Mouse (Mus musculus): Measurements from ENCODE around the gene Ints13.

Ints13 gene

DNA sequence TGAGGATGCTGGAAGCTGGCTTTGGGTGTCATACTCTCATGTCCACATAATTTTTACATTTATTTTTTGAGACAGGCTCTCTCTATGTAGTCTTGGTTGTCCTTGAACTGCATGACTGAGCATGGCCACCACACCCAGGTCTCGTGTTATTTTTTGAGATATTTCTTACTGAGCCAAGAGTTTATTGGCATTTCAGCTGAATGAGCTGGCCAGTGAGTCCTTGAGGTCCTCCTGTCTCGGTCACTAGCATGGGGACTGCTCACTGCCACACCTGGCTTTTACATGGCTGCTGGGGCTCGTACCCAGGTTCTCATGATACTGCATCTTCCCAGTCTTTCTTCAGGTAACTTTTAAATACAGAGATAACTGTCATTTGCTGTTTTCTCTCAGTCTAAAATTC, 37.2 kb downstream of the Ints13 start:
- no peak for DNase-seq (ENCODE audit: extremely low read depth, low read depth, low spot score)

DNA sequence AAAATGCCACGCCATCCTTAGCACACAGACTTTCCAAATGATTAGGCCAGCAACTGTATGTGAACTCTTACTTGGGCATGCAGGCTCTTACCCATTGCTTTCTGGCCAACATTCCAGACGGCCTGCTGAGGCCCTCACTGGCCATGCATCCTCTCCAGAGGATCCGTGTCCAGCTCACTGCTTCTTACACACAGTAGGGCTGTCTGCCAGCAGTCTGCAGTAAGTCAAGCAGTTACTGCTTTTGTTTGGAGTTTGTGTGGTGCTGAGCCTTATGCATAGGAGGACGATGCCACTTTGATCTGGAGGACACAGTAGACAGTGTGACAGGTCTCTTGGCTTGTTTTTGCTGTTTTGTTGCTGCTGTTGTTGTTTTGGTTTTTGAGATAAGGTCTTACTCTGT, 39.0 kb downstream of the Ints13 start:
- DNase-seq (ENCODE audit: extremely low read depth, low read depth, low spot score): no peak

DNA sequence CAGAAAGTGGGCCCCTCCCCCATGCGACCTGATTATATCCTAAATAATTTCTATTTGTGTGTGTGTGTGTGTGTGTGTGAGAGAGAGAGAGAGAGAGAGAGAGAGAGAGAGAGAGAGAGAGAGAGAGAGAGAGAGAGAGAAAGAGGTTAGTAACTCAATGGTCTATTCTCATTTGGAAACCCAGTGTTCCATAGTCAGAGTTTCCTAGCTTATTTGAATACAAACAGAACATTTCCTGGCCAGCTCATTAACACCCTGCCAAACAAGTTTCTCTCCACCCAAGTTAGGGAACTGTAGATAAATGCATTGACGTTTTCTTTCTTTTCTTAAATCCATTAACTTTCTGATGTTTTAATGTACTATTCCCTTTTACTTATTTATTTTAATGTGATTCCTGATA, 39.6 kb downstream of the Ints13 start:
- no peak for DNase-seq (ENCODE audit: extremely low read depth, low read depth, low spot score)

DNA sequence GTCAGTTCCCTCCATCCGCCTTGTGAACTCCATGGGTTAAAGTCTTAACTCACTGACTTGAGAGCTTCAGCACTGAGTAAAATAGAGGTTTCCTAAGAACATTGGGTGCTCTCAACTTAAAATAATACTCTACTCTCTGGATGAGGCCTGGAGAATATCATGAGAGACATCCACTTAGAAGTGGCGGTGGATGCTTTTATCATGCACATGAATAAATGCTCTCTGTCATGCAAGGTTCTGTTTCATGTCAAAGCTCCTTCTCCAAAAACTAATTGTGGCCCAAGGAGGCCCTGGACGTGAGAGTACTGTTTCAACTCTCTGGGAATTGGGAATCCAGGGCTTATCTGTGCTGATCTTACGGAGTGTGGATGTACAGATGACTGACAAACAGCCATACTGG, 40.5 kb downstream of the Ints13 start:
- no peak for DNase-seq (ENCODE audit: extremely low read depth, low read depth, low spot score)

DNA sequence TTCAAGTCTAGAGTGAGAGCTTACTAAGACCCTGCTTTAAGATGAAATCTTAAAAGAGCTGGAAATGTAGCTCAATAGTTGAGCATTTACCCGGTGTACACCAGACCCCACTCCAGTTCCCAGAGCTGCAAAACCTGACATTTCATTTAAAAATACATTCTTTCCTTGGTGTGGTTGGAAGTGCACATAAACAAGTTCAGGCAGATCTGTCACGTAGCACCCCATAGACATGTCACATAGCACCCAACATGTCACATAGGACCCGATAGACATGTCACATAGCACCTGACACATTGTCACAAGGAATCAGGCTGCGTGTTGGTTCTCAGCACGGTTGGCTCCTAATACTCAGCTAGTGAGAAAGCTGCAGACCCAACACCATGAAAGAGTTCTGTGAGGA, 42.1 kb downstream of the Ints13 start:
- DNase-seq (ENCODE audit: extremely low read depth, low read depth, low spot score): no peak

DNA sequence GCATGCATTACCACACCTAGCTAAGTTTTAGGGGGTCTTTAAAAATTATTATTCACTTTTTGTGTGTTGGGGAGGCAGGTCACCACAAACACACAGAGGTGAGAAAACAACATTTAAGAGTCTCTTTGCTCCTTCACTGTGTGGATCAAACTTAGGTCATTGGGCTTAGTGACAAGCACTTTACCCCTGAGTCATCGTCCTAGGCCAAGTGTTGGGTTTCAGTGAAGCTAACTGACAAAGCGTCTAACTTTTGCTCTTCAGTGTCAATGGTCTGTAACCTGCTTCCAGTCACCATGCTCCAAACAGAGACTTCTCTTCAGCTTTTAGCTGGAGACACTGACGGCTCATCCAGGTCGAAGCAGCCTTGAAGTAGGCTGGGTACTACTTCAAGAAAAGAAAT, 44.5 kb downstream of the Ints13 start:
- no peak for DNase-seq (ENCODE audit: extremely low read depth, low read depth, low spot score)

DNA sequence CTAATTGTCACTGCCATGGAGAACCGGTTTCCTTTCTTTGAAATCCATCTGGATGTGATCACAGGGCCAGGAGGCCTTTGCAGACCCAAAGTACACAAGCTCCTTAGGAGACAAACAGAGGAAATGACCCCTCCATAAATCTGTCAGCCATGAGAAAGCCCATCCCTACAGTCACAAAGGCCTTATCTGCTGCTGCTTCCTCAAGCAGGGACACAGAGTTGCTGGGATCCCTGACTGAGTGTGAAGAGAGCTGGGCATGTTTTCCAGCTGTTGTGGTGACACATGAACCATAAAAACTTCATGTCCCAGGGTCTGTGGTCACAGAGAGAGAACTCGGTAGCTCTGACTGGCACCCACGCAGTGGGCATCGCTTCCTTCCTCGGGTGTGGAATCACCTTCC, 46.9 kb downstream of the Ints13 start:
- DNase-seq (ENCODE audit: extremely low read depth, low read depth, low spot score): no peak

DNA sequence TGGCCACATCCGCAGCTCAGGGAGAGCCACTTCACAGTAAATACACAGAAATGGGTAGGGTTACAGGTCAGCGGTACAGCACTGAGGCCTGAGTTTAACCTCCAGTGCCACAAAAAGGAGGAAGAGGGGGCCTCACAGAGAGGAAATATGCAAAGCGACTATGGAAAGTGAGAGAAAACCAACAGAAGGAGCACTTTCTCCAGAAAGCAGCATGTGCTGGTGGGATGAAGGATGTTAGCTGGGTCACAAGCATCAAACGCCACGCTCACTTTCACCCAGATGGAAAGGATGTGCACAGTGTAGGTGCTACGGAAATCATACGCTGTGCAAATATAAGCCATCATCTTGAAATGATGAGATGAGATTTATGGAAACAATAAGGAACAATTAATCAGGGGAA, 47.3 kb downstream of the Ints13 start:
- DNase-seq (ENCODE audit: extremely low read depth, low read depth, low spot score): no peak

DNA sequence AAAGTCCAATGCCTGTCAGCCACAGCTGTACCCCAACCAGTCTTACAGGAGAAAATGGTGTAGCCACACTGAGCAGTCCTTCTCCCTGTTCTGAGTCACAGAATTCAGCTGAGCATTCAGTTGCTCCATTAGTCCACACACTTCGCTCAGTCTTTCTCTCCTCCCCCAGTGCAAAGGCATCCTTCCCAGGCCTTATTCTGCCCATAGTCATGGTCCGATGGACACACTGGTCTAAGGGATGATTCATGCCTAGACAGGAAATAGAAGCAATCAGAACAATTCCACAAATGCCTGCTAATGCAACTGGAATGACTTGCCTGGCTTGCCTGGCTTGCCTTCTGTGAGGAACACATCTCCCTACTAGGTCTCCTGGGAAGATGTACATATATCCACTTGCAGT, 50.1 kb downstream of the Ints13 start:
- no peak for DNase-seq (ENCODE audit: extremely low read depth, low read depth, low spot score)

DNA sequence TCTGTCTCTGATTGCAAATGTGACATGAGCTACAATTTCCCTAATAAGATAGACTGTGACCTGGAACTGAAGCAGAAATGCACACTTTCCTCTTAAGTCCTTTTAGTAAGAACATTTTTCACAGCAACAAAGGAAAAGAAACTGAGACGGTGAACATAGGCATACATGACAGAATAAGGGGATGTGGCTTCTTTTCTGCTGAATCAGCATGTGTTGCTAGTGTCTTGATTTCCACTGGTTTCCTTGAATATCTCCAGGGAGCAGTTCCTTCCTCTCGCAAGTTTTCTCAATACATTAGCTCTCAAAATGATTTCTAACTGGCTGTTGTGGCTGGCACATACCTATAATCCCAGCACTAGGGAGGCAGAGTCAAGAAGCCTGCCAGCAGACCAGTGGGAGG, 52.1 kb downstream of the Ints13 start:
- no peak for DNase-seq (ENCODE audit: extremely low read depth, low read depth, low spot score)

DNA sequence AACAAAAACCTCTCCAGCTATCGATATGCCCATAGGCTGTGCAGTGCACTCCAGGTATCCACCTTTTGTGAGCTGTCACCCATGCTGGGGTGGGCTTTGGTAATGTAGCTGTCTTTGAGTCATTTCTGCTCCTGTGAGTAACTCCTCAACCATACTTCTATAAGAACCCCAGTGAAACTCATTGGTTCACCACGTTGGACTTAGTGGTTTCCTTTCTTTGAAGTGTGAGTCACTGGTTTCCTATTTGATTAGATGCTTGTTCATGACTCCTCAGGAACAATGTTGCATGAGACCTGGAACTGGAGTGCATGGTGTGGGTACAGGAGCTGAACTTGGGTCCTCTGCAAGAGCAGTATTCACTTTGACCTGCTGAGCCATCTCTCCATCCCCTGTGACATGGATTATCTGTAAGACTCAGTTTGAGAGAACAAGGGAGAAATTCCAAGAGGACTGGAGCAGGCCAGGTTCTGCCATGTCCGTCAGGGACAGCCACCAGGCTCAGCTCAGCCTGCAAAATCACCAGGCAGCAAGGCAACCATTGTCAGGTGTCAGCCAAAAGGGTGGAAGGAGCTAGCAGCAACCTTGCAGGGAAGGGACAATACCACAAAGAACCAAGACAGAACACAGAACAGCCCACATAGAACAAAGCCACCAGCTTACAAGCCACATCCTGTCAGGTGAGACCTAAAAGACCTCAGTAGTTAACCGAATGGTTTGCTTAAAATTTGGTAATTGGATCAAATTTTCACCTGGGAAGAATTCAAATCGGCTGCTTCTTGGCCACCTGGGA, 56.0 kb downstream of the Ints13 start:
- no peak for DNase-seq (ENCODE audit: extremely low read depth, low read depth, low spot score)

DNA sequence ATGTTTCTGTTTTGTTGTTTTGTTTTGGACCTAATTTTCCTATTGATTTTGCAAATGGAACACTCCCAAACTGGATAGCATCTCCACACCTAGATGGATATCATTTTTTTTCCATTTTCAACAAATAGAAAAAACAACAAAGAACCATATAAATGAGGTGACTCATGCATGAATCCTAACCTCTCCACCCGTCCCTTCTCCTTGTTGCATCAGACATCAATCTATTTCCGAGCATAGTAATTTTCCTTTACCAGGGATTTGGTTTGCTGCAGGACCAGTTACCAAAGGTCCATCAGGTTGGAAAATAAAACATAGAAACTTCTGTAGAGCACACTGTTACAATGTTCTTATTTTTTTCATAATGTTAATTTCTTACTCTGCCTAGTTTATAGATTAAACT, 58.6 kb downstream of the Ints13 start:
- no peak for DNase-seq (ENCODE audit: extremely low read depth, low read depth, low spot score)

DNA sequence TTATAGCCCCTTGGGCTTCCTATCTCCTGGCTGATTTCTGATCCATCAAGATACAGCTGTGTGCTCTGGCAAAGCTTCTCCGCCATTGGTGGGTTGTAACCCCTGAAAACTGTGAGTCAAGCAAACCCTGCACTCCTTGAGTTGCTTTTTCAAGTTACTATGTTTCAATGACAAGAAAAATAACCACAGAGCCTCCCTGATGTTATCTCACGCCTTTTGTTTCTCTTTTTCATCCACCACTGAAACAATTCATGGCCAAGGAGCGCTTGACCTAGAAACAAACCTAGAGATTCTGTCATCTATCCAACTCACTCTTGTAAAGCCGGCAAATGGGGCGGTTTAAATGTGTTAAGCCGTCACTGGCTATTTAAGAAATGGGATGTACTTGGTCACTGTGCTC, 61.7 kb downstream of the Ints13 start:
- DNase-seq (ENCODE audit: extremely low read depth, low read depth, low spot score): no peak

DNA sequence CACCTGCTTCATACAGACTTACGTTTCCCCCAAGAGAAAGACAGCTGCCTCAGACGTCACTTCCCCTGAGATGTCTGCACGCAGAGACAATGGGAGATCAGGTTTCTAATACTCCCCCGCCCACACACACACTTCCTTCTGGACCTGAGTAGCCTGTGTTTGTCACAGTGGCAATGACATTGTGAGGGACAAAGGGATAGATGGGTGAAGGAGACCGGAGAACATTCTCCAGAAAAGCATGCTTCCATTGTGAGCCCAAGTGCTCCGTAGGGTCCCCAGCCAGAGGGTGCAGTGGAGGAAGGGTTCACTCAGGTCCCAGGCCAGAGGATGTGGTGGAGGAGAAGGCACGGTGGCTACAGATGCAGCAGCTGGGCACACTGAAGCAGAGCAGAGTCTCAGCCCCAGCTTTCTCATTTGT, 63.1 kb downstream of the Ints13 start:
- no peak for DNase-seq (ENCODE audit: extremely low read depth, low read depth, low spot score)

DNA sequence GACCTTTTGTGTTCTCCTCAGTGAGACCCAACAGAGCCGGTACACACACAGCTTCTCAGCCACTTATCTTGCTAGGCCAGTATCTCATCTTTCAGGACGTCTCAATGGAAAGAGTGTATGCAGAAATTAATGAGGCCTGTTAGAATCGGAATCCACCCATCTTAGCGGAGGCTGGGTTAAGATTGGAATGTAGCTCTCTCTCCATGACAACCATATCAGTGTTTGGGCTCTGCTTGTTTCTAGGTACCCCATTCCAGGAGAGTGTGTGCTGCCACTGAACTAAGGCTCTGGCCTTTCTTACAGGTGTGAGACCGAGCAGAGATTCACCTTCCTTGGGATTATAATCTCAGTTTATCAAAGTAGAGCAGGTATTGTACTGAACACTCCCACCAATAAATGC, 63.7 kb downstream of the Ints13 start:
- DNase-seq (ENCODE audit: extremely low read depth, low read depth, low spot score): no peak

DNA sequence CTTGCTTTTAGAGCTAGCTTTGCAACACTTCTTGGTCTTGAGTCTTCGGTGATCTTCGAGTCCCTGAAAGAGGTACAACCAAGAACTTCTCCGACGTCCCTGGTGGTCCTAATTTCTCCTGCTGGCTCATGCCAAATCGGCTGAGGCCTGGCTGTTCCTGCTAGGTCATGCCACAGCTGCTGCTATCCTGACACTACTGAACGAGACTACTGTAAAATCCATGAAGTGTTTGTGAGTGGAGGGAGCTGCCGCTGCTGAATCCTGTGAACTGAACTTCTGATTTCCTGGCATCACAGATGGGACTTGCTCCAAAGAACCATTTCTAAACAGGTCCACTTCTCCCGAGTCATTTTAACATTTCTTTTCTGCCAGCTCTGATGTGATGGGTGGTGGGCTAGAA, 64.3 kb downstream of the Ints13 start:
- DNase-seq (ENCODE audit: extremely low read depth, low read depth, low spot score): no peak

DNA sequence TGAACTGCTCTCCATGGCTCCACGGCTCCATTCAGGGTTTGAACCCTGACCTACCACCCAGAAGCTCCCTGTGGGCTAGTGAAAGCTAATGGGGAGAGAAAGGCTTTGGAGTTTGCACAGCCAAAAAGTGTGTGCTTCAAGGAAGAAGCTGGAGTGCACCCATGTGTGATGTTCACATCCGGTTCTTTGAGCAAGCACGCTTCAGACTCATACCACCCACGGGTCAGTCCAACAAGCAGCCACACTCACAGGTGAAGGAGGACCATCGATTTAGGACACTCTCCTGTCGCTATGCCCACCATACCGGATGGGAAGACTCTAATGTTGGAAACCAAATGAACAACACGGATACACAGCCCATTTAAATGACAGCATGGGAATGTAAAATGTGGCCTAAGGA, 66.1 kb downstream of the Ints13 start:
- no peak for DNase-seq (ENCODE audit: extremely low read depth, low read depth, low spot score)

DNA sequence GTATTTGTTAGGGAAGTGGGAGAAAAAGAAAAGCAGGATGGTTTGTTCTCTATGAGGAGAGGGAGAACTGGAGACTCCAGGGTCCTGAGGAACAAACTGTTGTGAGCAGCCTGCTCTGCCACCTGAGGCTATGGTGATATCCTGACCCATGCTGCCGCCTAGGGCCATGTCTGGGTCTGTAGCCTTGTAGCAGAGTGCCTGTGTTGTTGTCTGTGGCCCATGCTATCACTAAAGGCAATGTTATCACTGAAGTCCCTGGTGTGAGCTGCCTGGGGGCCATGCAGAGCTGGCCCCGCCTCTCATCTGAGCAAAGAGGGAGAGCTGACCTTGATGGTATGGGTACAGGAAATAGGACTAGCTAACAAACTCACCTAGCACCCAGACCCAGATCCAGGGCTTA, 67.7 kb downstream of the Ints13 start:
- DNase-seq (ENCODE audit: extremely low read depth, low read depth, low spot score): no peak

DNA sequence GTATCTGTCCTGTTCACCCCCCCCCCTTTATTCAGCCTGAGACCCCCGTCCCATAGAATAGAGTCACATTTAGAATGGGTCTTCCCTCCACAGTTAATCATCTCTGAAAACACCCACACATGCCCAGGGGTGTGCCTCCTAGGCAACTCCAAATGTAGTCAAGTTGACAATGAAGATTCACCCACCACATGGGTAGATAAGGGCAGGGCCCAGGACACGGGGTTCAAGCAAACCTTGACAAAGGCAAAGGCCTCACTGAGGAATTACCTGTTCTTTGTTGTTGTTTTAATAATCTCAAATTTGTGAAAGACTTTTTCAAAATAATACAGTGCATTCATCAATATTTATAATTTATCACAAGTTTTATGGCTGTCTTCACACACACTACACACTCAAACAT, 73.2 kb downstream of the Ints13 start:
- no peak for DNase-seq (ENCODE audit: extremely low read depth, low read depth, low spot score)

DNA sequence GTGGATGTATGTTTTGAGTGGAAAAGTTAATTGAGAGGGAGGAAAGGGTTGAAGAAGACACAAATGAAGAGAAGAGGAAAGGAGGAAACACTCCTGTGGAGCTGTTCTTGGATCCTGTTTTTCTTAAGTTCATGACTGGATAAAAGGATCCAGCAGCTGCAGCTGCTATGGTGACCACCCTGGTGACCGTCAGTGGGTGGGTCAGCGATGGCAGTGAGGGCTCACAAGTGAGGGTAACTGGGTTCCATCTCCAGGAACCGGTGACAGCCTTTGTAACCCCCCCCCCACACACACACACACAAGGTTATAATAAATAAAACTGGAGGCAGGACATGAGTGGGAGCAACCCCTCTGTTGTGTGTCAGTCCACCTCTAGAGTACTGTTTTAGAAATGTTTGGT, 74.8 kb downstream of the Ints13 start:
- DNase-seq (ENCODE audit: extremely low read depth, low read depth, low spot score): no peak

DNA sequence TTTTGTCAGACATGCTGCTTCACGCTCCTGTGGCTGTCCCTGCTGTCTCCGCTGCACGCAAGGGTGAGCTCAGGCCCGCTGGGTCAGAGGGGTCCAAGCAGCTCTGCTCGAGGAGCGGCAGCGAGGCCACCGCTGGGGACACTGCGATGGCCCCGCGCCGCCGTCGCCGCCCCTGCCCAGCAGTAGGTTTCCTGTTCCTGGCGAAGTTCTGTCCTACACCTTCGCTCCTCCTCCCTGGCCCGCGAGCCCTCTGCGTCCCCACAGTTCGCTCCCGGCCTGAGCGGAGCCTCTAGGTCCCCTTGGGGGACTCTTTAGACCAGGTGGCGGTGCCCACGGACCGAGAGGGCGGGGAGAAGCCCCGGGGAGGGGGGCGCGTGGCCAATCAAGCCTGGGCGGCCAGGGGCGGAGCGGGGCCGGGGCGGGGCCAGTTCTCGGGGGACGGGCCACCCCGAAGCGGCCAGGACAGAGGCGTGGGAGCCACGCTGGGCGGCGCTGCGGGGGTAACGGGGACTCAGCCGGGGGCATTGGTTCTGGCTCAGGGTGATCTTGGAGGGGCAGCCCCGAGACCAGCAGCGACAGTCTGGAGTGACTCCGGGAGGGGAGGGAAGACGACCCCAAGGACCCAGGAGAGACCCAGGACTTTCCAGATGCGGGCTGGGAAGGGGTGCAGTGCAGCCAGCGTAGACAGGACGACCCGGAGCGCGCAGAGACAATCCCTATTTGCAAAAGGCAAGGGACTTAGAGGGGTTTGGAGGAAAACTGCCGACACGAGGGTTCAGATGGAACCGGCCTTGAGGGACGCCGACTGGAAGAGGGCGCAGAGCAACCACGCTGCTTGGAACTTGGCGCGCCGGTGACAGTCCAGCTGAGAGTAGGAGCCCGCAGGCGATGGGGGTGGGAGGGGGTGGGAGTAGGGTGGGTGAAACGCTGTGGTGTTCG, 75.5 kb downstream of the Ints13 start, which contains the start of gene Itpr2:
TSS of gene Itpr2 (minus strand) at position 358 of the 939 bp plus-strand sequence.
- DNase-seq (ENCODE audit: extremely low read depth, low read depth, low spot score): no peak

DNA sequence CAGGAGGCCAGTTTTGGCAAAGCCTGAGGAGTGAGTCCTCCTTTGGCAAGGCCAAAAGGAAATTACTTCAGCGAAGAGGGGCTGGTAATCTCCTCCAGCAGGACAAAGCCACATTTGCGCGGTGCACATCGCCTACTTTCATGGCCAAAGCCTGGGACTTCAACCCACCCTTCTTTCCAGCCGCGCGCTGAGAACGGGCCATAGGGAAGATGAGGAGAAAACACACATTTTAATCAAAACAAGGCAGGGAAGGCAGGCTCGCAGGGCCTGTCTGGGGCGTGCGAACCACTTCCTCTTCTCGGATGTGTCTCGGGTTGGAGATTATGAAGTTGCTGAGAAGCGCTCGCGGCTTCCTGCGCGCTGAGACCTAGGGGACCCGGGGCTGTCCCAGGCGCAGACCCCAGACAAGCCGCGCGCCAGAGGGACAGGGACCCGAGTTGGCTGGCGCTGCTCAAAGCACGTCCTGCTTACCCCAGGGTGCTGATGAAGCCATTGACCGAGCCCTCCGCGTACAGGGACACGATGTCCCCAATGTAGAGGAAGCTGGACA, 76.2 kb downstream of the Ints13 start:
- no peak for DNase-seq (ENCODE audit: extremely low read depth, low read depth, low spot score)

All from fat pad, adult 2 months (tissue).